Mouse (Mus musculus) MEL (cell line): ENCODE results near the gene Xlr4b. TPM values are rescaled to one million over a fixed set of nuclear protein-coding genes. Genes with fewer than 3 reads are reported as not detected.
"Not testable (repeated sequence)": the region's sequence is repeated elsewhere in the genome, so short reads cannot be mapped to it uniquely, and the experiment has no call there.

Experiments used
- DNase-seq: peaks from one replicate; pipeline ENCODE4 v3.0.0; 2011; ENCODE audit warnings: low read depth, low spot score
- H3K27ac ChIP-seq: 2 replicates; pipeline ENCODE4 v1.5.1; 2012; ENCODE audit warnings: low read depth, mild to moderate bottlenecking, control low read depth, low read length, moderate library complexity; ENCODE audit not compliant: control insufficient read depth
- H3K27me3 ChIP-seq, 2 experiments: fragments of 150-350 bp in 1 of 2; sonication (generic) in 1 of 2; 2 replicates each; pipeline ENCODE4 v1.6.1; 2012; ENCODE audit warnings: low read length in 2 of 2, mild to moderate bottlenecking in 2 of 2, improper control_type of control experiment in 1 of 2, moderate library complexity in 1 of 2; ENCODE audit not compliant: insufficient read depth in 2 of 2, control insufficient read depth in 1 of 2
- H3K36me3 ChIP-seq, 2 experiments: 2 replicates each; pipeline ENCODE4 v1.6.1; 2012 to 2014; ENCODE audit warnings: low read length in 2 of 2, improper control_type of control experiment in 1 of 2, inconsistent platforms in 1 of 2, mild to moderate bottlenecking in 1 of 2; ENCODE audit not compliant: insufficient read depth in 2 of 2, control insufficient read depth in 1 of 2
- H3K4me1 ChIP-seq, 2 experiments: fragments of 150-350 bp in 1 of 2; sonication (generic) in 1 of 2; 2 replicates each; pipeline ENCODE4 v1.6.1; 2012; ENCODE audit warnings: low read length in 2 of 2, improper control_type of control experiment in 1 of 2, mild to moderate bottlenecking in 1 of 2; ENCODE audit not compliant: insufficient read depth in 2 of 2, control insufficient read depth in 1 of 2
- H3K4me3 ChIP-seq, 2 experiments: fragments of 150-350 bp in 1 of 2; sonication (generic) in 1 of 2; 2 replicates each; pipeline ENCODE4 v1.5.1; 2012; ENCODE audit warnings: low read depth in 2 of 2, low read length in 2 of 2, mild to moderate bottlenecking in 2 of 2, moderate library complexity in 2 of 2, control low read depth in 1 of 2, improper control_type of control experiment in 1 of 2; ENCODE audit not compliant: control insufficient read depth in 1 of 2, insufficient read depth in 1 of 2
- H3K79me2 ChIP-seq: 2 replicates; pipeline ENCODE4 v1.6.1; 2012; ENCODE audit warnings: mild to moderate bottlenecking, low read length, moderate library complexity; ENCODE audit not compliant: control insufficient read depth, poor library complexity, insufficient read depth
- H3K9ac ChIP-seq: 2 replicates; pipeline ENCODE4 v1.6.1; 2012; ENCODE audit warnings: low read depth, mild to moderate bottlenecking, control low read depth, low read length, moderate library complexity; ENCODE audit not compliant: control insufficient read depth, poor library complexity, severe bottlenecking
- H3K9me3 ChIP-seq: fragments of 150-350 bp; sonication (generic); replicated peaks from 2 replicates; pipeline ENCODE4 v1.6.1; 2012; ENCODE audit warnings: mild to moderate bottlenecking, low read length, improper control_type of control experiment, moderate library complexity; ENCODE audit not compliant: insufficient read depth
- BHLHE40 ChIP-seq: IDR thresholded peaks from 2 replicates; pipeline ENCODE4 v1.6.1; 2012; ENCODE audit warnings: low read depth, mild to moderate bottlenecking, inconsistent platforms, low read length, improper control_type of control experiment, borderline replicate concordance
- CHD2 ChIP-seq: IDR thresholded peaks from 2 replicates; pipeline ENCODE4 v1.6.1; 2011; ENCODE audit warnings: low read length, improper control_type of control experiment
- HCFC1 ChIP-seq: IDR thresholded peaks from 2 replicates; pipeline ENCODE4 v1.6.1; 2012; ENCODE audit warnings: low read depth, mild to moderate bottlenecking, inconsistent platforms, low read length, improper control_type of control experiment, moderate library complexity
- NELFE ChIP-seq: IDR thresholded peaks from 2 replicates; pipeline ENCODE4 v1.6.1; 2011; ENCODE audit warnings: low read depth, low read length, improper control_type of control experiment
- NRF1 ChIP-seq: IDR thresholded peaks from 2 replicates; pipeline ENCODE4 v1.6.1; 2014; ENCODE audit warnings: low read depth, mild to moderate bottlenecking, inconsistent platforms, low read length, improper control_type of control experiment, moderate library complexity; ENCODE audit not compliant: poor library complexity, insufficient read depth, severe bottlenecking
- TBP ChIP-seq: IDR thresholded peaks from 2 replicates; pipeline ENCODE4 v1.8.0; 2011; ENCODE audit warnings: low read depth, low read length, improper control_type of control experiment
- polyA plus RNA-seq, 2 experiments: library from polyadenylated mRNA; stranded (reverse) in 1 of 2; unstranded in 1 of 2; fragments of >175 nt in 1 of 2; fragments of >200 nt in 1 of 2; gene quantifications; 2 replicates each; pipeline versions ENCODE4 v1.2.1 to v1.2.4; 2012; ENCODE audit warnings: low replicate concordance in 2 of 2, low read depth in 1 of 2; ENCODE audit not compliant: insufficient read length in 2 of 2, insufficient read depth in 1 of 2, missing spikeins in 1 of 2
- total RNA-seq: library from RNA; depleted of rRNA; stranded (reverse); fragments of 300-350 nt; gene quantifications from 2 replicates; pipeline ENCODE4 v1.2.3, GENCODE M21; 2012; rRNA removed

The Xlr4b gene
- total RNA-seq = 37.4 and 44.4 TPM in 2 replicates
- polyA plus RNA-seq = 10 to 100 TPM in 1 of 2 experiments, not detected in 1; 43.2 TPM

DNA sequence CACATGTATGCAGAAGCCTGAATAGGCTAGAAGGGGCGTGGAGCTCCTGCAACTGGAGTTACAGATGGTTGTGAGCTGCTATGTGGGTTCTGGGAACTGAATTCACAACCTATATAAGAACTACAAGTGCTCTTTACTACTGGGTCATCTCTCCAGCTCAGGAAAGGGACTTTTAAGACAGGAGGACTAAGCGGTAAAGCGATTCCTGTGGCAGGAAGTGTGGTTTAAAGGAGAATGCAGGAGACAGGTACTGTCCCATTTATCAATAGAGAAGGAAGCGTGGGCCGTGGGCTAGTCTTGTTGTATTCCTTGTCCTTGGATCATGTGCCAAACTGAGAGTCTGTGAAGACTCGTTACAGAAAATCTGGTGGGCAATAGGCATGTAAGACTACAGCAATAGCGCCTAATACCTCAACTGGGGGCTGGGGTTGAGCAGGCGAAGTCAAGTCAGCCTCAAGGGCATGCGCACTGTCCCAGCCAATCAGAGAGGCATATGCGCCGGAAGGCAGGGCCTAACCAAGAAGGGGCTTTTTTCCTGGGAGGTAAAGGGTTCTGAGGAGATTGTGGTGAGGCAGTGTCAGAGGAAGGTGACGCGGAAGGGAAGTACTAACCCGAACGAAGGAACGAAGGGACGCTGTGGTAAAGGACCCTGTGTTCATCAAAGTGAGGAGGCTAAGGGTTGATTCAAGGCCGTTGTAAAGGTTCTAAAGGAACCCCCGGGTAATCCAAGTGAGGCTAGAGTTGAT lies at the start of gene Xlr4b:
Xlr4b (plus strand) TSS at position 515 of the 746 bp plus-strand sequence.
- not testable (repeated sequence) for H3K27me3 ChIP-seq, H3K79me2 ChIP-seq, H3K9me3 ChIP-seq, H3K4me1 ChIP-seq, H3K36me3 ChIP-seq
- peak; percentile 13 for DNase-seq
- Histone ChIP-seq H3K9ac (peak within 1 kb of the TSS; percentile 54), H3K27ac (peak within 1 kb of the TSS; percentile 42), H3K4me3 (peak within 1 kb of the TSS; percentile 50 to 54)

DNA sequence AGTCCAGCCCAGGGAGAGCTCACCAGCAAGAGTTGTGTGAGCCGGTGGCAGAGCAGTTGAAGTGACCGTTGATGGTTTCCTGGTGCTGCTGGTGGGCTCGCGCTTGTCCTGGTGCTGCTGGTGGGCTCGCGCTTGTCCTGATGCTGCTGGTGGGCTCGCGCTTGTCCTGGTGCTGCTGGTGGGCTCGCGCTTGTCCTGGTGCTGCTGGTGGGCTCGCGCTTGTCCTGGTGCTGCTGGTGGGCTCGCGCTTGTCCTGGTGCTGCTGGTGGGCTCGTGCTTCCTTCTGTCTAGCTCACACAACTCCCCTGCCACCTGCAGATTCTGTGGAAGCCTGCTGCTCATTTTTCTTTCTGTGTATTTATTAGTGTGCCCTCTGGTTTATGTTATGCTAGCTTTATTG lies 37.2 kb upstream of the Xlr4b start, which contains the start of gene Spin2d:
Spin2d (minus strand) TSS at position 101 of the 400 bp plus-strand sequence.
- H3K27ac ChIP-seq, H3K4me3 ChIP-seq, H3K27me3 ChIP-seq, H3K9me3 ChIP-seq, H3K36me3 ChIP-seq, DNase-seq, H3K4me1 ChIP-seq, H3K9ac ChIP-seq, H3K79me2 ChIP-seq: not testable (repeated sequence)

GRCm38 (mm10) chrX:73191934-73192333 lies 22.2 kb upstream of the Xlr4b start, which contains the start of gene Xlr3b:
TSS of gene Xlr3b (plus strand) at chrX:73192207.
- H3K4me3 ChIP-seq = peak within 1 kb of the TSS; percentile 55 to 79
- DNase-seq = peak; percentile 89
- H3K9me3 ChIP-seq, H3K36me3 ChIP-seq, H3K27me3 ChIP-seq, H3K79me2 ChIP-seq, H3K27ac ChIP-seq, H3K4me1 ChIP-seq: not testable (repeated sequence)
- H3K9ac ChIP-seq = peak within 1 kb of the TSS; percentile 64
- TF ChIP-seq HCFC1 = peak; percentile 59; the same call in 1 of the 2 replicates
- peak; percentile 74 for TF ChIP-seq NRF1
- TF ChIP-seq NELFE = peak; percentile 27; the same call in 1 of the 2 replicates
- TF ChIP-seq CHD2 = peak; percentile 19; the same call in 1 of the 2 replicates

DNA sequence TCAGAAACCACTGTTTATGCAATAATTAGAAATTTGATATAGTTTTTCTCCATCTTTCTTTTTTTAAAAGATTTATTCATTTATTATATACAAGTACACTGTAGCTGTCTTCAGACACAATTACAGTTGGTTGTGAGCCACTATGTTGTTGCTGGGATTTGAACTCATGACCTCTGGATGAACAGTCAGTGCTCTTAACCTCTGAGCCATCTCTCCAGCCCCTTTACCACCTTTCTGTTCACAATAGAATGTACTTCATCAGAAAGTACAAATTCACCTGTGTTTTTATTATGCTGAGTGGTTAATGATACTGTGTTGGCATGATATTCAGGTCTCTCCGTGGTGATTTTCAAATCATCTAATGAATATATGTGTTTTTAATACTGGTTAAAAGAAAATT lies 11.2 kb downstream of the Xlr4b start:
- H3K27me3 ChIP-seq = no peaks in the 10 kb centered on the region
- H3K36me3 ChIP-seq = peaks cover 0 to 8% of the 10 kb centered on the region in 2 experiments; a peak in 2 of 4 replicates
- H3K4me1 ChIP-seq = peaks cover 3% of the 10 kb centered on the region in 2 experiments; a peak in 2 of 4 replicates
- TF ChIP-seq BHLHE40 = no peak
- TF ChIP-seq TBP = peak; percentile 66
- TF ChIP-seq, all 39 proteins: peak for 1
- Histone ChIP-seq H3K9ac (no peak overlapping the region), H3K4me3 (no peak overlapping the region), H3K79me2 (peaks cover 2% of the 10 kb centered on the region; the same call in 1 of the 2 replicates), H3K9me3 (no peaks in the 10 kb centered on the region), H3K27ac (no peak overlapping the region)
- DNase-seq = no peak
